20 mouse cellular contexts compared by ENCODE assay signal in genomic region chr17:29058487-29058886, GRCm38 (mm10). TPM values are rescaled to one million over a fixed set of nuclear protein-coding genes. Genes with fewer than 3 reads are reported as not detected.
DNase-seq lines count a peak whose midpoint lies in the region; ATAC-seq and TF ChIP-seq lines count a peak whose summit lies in the region.
"Had no signal": no experiment of that assay in that cellular context is flagged by ENCODE, and none has a peak within 500 bp of the region (broad histone marks: within the 10 kb centered on the region; RNA-seq: fewer than 3 reads in every experiment).

No protein-coding gene starts in this region.

- no peak overlapping the region for H3K27ac ChIP-seq in heart, embryonic 11.5 days (ENCODE audit: low read depth, low read length)
- H3K27ac ChIP-seq in liver, postnatal 0 days (ENCODE audit: low read depth), result peak overlapping the region; percentile 44; the same call in 1 of the 2 replicates
- no peak overlapping the region for H3K27ac ChIP-seq in liver, embryonic 12.5 days
- no peak overlapping the region; the same call in 1 of the 2 replicates for H3K27ac ChIP-seq in ES-E14 (ENCODE audit: insufficient read depth, low read depth, low read length, poor library complexity, severe bottlenecking)
- 0 out of 2 replicates have a peak overlapping the region, but pooled peaks have one; percentile 11 for H3K27ac ChIP-seq in limb, embryonic 10.5 days
- H3K27ac ChIP-seq in layer of hippocampus, adult 2 months, result no peak overlapping the region
- H3K27ac ChIP-seq: kidney, embryonic 15.5 days; midbrain, embryonic 12.5 days had no signal

- 74% methylated on average over 8 of the region's 8 CpGs for WGBS in heart, embryonic 11.5 days (ENCODE audit: insufficient replicate concordance)
- 53% methylated on average over 8 of the region's 8 CpGs for WGBS in liver, postnatal 0 days (ENCODE audit: insufficient replicate concordance)
- WGBS in liver, embryonic 12.5 days (ENCODE audit: insufficient replicate concordance), result 61% methylated on average over 8 of the region's 8 CpGs
- 86% methylated on average over 8 of the region's 8 CpGs for WGBS in limb, embryonic 10.5 days

- H3K4me3 ChIP-seq in heart, embryonic 11.5 days (ENCODE audit: low read depth, low read length), result no peak overlapping the region
- no peak overlapping the region for H3K4me3 ChIP-seq in liver, postnatal 0 days (ENCODE audit: low read depth, low read length)
- H3K4me3 ChIP-seq in liver, embryonic 12.5 days, result no peak overlapping the region
- H3K4me3 ChIP-seq in ES-E14 (ENCODE audit: insufficient read depth in 1 of 2, low read depth in 1 of 2, low read length in 2 of 2, poor library complexity in 1 of 2, severe bottlenecking in 1 of 2), result peak overlapping the region in 1 of 2 experiments; percentile 37; a peak in 1 of 4 replicates
- H3K4me3 ChIP-seq in limb, embryonic 10.5 days, result no peak overlapping the region
- H3K4me3 ChIP-seq in layer of hippocampus, adult 2 months, result no peak overlapping the region
- H3K4me3 ChIP-seq: hindbrain, embryonic 10.5 days; kidney, embryonic 15.5 days; left cerebral cortex, adult 2 months; limb, embryonic 15.5 days; midbrain, embryonic 12.5 days had no signal

- no peaks in the 10 kb centered on the region for H3K27me3 ChIP-seq in heart, embryonic 11.5 days (ENCODE audit: control insufficient read depth, insufficient read depth, low read length)
- no peaks in the 10 kb centered on the region for H3K27me3 ChIP-seq in liver, postnatal 0 days (ENCODE audit: insufficient read depth, low read length)
- H3K27me3 ChIP-seq in liver, embryonic 12.5 days (replicated peaks), result no peaks in the 10 kb centered on the region; the same call in 1 of the 2 replicates
- 0 out of 2 replicates have a peak, but pooled peaks cover 2% of the 10 kb centered on the region for H3K27me3 ChIP-seq in limb, embryonic 10.5 days (ENCODE audit: low read depth, poor library complexity, severe bottlenecking)
- H3K27me3 ChIP-seq: kidney, embryonic 15.5 days; limb, embryonic 15.5 days; midbrain, embryonic 12.5 days had no signal

- in situ Hi-C loops in ES-E14 (cut with MboI; ENCODE audit: low sequenced_read_pairs in 2 of 2, unreplicated experiment in 2 of 2), result no loop called here

- H3K4me2 ChIP-seq in heart, embryonic 11.5 days, result no peak overlapping the region
- H3K4me2 ChIP-seq in liver, postnatal 0 days (ENCODE audit: low read depth, low read length), result peak overlapping the region; percentile 15; the same call in 1 of the 2 replicates
- no peak overlapping the region for H3K4me2 ChIP-seq in liver, embryonic 12.5 days
- H3K4me2 ChIP-seq: kidney, embryonic 15.5 days; limb, embryonic 15.5 days; midbrain, embryonic 12.5 days had no signal

- H3K9me3 ChIP-seq in heart, embryonic 11.5 days (replicated peaks; ENCODE audit: control insufficient read depth, low read length), result no peaks in the 10 kb centered on the region
- H3K9me3 ChIP-seq in liver, postnatal 0 days (ENCODE audit: low read length), result no peaks in the 10 kb centered on the region
- H3K9me3 ChIP-seq in liver, embryonic 12.5 days (replicated peaks), result no peaks in the 10 kb centered on the region
- no peaks in the 10 kb centered on the region for H3K9me3 ChIP-seq in ES-E14 (ENCODE audit: control insufficient read depth, insufficient read depth, low read depth, low read length)
- no peaks in the 10 kb centered on the region for H3K9me3 ChIP-seq in limb, embryonic 10.5 days (replicated peaks)
- H3K9me3 ChIP-seq: hindbrain, embryonic 10.5 days; kidney, embryonic 15.5 days; limb, embryonic 15.5 days; midbrain, embryonic 12.5 days had no signal

- TF ChIP-seq EP300 in liver, postnatal 0 days (IDR thresholded peaks at IDR 0.05; ENCODE audit: low read depth), result no peak

- no peak for ATAC-seq in heart, embryonic 11.5 days (replicated peaks; ENCODE audit: insufficient number of reproducible peaks, low FRiP score, low TSS enrichment)
- ATAC-seq in liver, postnatal 0 days, result no peak
- ATAC-seq in liver, embryonic 12.5 days, result no peak
- ATAC-seq: forebrain, embryonic 14.5 days; intestine, postnatal 0 days had no signal

- no peaks in the 10 kb centered on the region for H3K36me3 ChIP-seq in heart, embryonic 11.5 days (ENCODE audit: control insufficient read depth, insufficient read depth, low read length)
- H3K36me3 ChIP-seq in liver, postnatal 0 days (replicated peaks; ENCODE audit: insufficient read depth, low read length), result no peaks in the 10 kb centered on the region
- no peaks in the 10 kb centered on the region for H3K36me3 ChIP-seq in liver, embryonic 12.5 days
- 0 out of 2 replicates have a peak, but pooled peaks cover 2% of the 10 kb centered on the region for H3K36me3 ChIP-seq in ES-E14 (ENCODE audit: control insufficient read depth, insufficient read depth, low read length, poor library complexity, severe bottlenecking)
- H3K36me3 ChIP-seq in limb, embryonic 10.5 days, result peaks cover 3% of the 10 kb centered on the region; the same call in 1 of the 2 replicates
- H3K36me3 ChIP-seq: hindbrain, embryonic 10.5 days; kidney, embryonic 15.5 days; limb, embryonic 15.5 days; midbrain, embryonic 12.5 days had no signal

- 0 out of 2 replicates have a peak overlapping the region, but pooled peaks have one; percentile 16 for H3K9ac ChIP-seq in heart, embryonic 11.5 days (ENCODE audit: low read depth, low read length)
- no peak overlapping the region for H3K9ac ChIP-seq in liver, postnatal 0 days (replicated peaks)
- no peak overlapping the region for H3K9ac ChIP-seq in liver, embryonic 12.5 days
- H3K9ac ChIP-seq in ES-E14 (ENCODE audit: insufficient read depth, low read depth, low read length, poor library complexity, severe bottlenecking), result peak overlapping the region; percentile 8; the same call in 1 of the 2 replicates
- H3K9ac ChIP-seq: kidney, embryonic 15.5 days; limb, embryonic 15.5 days; midbrain, embryonic 12.5 days had no signal

- no peak for DNase-seq in heart, postnatal 10 days
- no peak for DNase-seq in liver, postnatal 0 days
- DNase-seq in ES-E14 (ENCODE audit: low read depth, low spot score), result no peak
- no peak for DNase-seq in limb, embryonic 10.5 days (ENCODE audit: low spot score)
- no peak for DNase-seq in layer of hippocampus, adult 2 months (ENCODE audit: low spot score in 2 of 2)
- DNase-seq: cerebellum, adult 18-20 months; embryo, embryonic 11 days; retina, postnatal 1 day; right cerebral cortex, postnatal 25 days; spleen, adult 18-20 months had no signal

- intact Hi-C loops in heart, postnatal 10 days (cut with DNase I), result loop anchor here (10.0 kb wide), 1 partner anchor 306 kb away; the partner anchor contains the start of gene Fgd2

- peaks cover 28% of the 10 kb centered on the region for H3K4me1 ChIP-seq in heart, embryonic 11.5 days (ENCODE audit: control insufficient read depth, insufficient read depth, low read length)
- peaks cover 31% of the 10 kb centered on the region for H3K4me1 ChIP-seq in liver, postnatal 0 days (ENCODE audit: insufficient read depth)
- H3K4me1 ChIP-seq in liver, embryonic 12.5 days, result peaks cover 27% of the 10 kb centered on the region
- H3K4me1 ChIP-seq in ES-E14 (ENCODE audit: control insufficient read depth in 2 of 2, insufficient read depth in 2 of 2, low read length in 2 of 2, poor library complexity in 1 of 2), result peaks cover 16 to 48% of the 10 kb centered on the region in 2 experiments
- peaks cover 49% of the 10 kb centered on the region for H3K4me1 ChIP-seq in limb, embryonic 10.5 days

- no peak for TF ChIP-seq CTCF in liver, postnatal 0 days (IDR thresholded peaks at IDR 0.05; ENCODE audit: low read depth)
- TF ChIP-seq CTCF in layer of hippocampus, adult 2 months (conservative IDR thresholded peaks at IDR 0.05), result no peak

TF ChIP-seq in ES-E14, 5 proteins besides CTCF, POLR2A, EP300 and RAD21 (continues in another document):
- no peak for TF ChIP-seq ZNF384 (IDR thresholded peaks at IDR 0.05; ENCODE audit: low read depth, low read length)
- no peak for TF ChIP-seq MAFK (IDR thresholded peaks at IDR 0.05; ENCODE audit: insufficient read depth, low read depth, low read length)
- no peak for TF ChIP-seq CHD2 (IDR thresholded peaks at IDR 0.05; ENCODE audit: low read depth, low read length)

RNA-seq across cellular contexts. Expression of gene Srsf3, which starts 26.1 kb away (rescaled TPM):
- polyA plus RNA-seq in heart, embryonic 11.5 days (2014; fragmentation: Nextera tagmentation; extraction: Ambion mirVana), result 420 and 433 TPM in 2 replicates
- 100 to 1,000 TPM; 152 to 159 TPM for total RNA-seq in heart, postnatal 10 days (2021)
- polyA plus RNA-seq in liver, postnatal 0 days (2015; fragmentation: Nextera tagmentation; extraction: Ambion mirVana), result 163 and 166 TPM in 2 replicates
- 372 and 377 TPM in 2 replicates for polyA plus RNA-seq in liver, embryonic 12.5 days (2016; fragmentation: Nextera tagmentation; extraction: Ambion mirVana)
- total RNA-seq in ES-E14 (2012; rRNA removed), result 317 and 391 TPM in 2 replicates
- 820 and 832 TPM in 2 replicates for polyA plus RNA-seq in limb, embryonic 10.5 days (2016; fragmentation: Nextera tagmentation; extraction: Ambion mirVana)
- 100 to 1,000 TPM; 125 to 130 TPM for total RNA-seq in layer of hippocampus, adult 2 months (2021)

RNA-seq across cellular contexts. Expression of gene Cdkn1a, which starts 32.3 kb away (rescaled TPM):
- 39.3 TPM in 2 replicates for polyA plus RNA-seq in heart, embryonic 11.5 days (2014; fragmentation: Nextera tagmentation; extraction: Ambion mirVana)
- total RNA-seq in heart, postnatal 10 days (2021), result 100 to 1,000 TPM in 1 of 2 experiments, 10 to 100 TPM in 1; 46.2 to 180 TPM
- polyA plus RNA-seq in liver, postnatal 0 days (2015; fragmentation: Nextera tagmentation; extraction: Ambion mirVana), result 42.4 and 58.1 TPM in 2 replicates
- polyA plus RNA-seq in liver, embryonic 12.5 days (2016; fragmentation: Nextera tagmentation; extraction: Ambion mirVana), result 8.3 and 9.6 TPM in 2 replicates
- 17.8 and 32.3 TPM in 2 replicates for total RNA-seq in ES-E14 (2012; rRNA removed)
- 22.2 and 28.8 TPM in 2 replicates for polyA plus RNA-seq in limb, embryonic 10.5 days (2016; fragmentation: Nextera tagmentation; extraction: Ambion mirVana)
- total RNA-seq in layer of hippocampus, adult 2 months (2021), result 10 to 100 TPM in 1 of 2 experiments, 1 to 10 TPM in 1; 8.2 to 14.5 TPM

RNA-seq across cellular contexts. Expression of gene Stk38, which starts 50.7 kb away (rescaled TPM):
- polyA plus RNA-seq in heart, embryonic 11.5 days (2014; fragmentation: Nextera tagmentation; extraction: Ambion mirVana), result 92.7 and 98.4 TPM in 2 replicates
- 10 to 100 TPM; 53.0 to 57.2 TPM for total RNA-seq in heart, postnatal 10 days (2021)
- 32.6 and 34.5 TPM in 2 replicates for polyA plus RNA-seq in liver, postnatal 0 days (2015; fragmentation: Nextera tagmentation; extraction: Ambion mirVana)
- polyA plus RNA-seq in liver, embryonic 12.5 days (2016; fragmentation: Nextera tagmentation; extraction: Ambion mirVana), result 56.7 and 58.2 TPM in 2 replicates
- 78.0 and 85.7 TPM in 2 replicates for total RNA-seq in ES-E14 (2012; rRNA removed)
- polyA plus RNA-seq in limb, embryonic 10.5 days (2016; fragmentation: Nextera tagmentation; extraction: Ambion mirVana), result 116 and 131 TPM in 2 replicates
- 10 to 100 TPM; 50.4 to 65.6 TPM for total RNA-seq in layer of hippocampus, adult 2 months (2021)

RNA-seq across cellular contexts. Expression of gene Rab44, which starts 55.5 kb away (rescaled TPM):
- polyA plus RNA-seq in heart, embryonic 11.5 days (2014; fragmentation: Nextera tagmentation; extraction: Ambion mirVana), result 0.20 TPM in 1 of 2 replicates, not detected in the other
- under 1 TPM; 0.34 to 0.87 TPM for total RNA-seq in heart, postnatal 10 days (2021)
- 5.4 and 6.3 TPM in 2 replicates for polyA plus RNA-seq in liver, postnatal 0 days (2015; fragmentation: Nextera tagmentation; extraction: Ambion mirVana)
- 5.0 and 5.4 TPM in 2 replicates for polyA plus RNA-seq in liver, embryonic 12.5 days (2016; fragmentation: Nextera tagmentation; extraction: Ambion mirVana)
- total RNA-seq in ES-E14 (2012; rRNA removed), result 0.31 and 0.85 TPM in 2 replicates
- 0.11 and 0.26 TPM in 2 replicates for polyA plus RNA-seq in limb, embryonic 10.5 days (2016; fragmentation: Nextera tagmentation; extraction: Ambion mirVana)
- total RNA-seq in layer of hippocampus, adult 2 months (2021), result under 1 TPM in 1 of 2 experiments, not detected in 1; 0.17 TPM
- polyA plus RNA-seq: forebrain, embryonic 14.5 days; hindbrain, embryonic 10.5 days; testis, adult 2 months had no signal

Comparison
In these comparisons a context has a peak if more than half of its experiments do, and no peak if none do; other contexts are left out.
1. H3K27ac ChIP-seq: peak in liver, postnatal 0 days (single experiment) and limb, embryonic 10.5 days (single experiment); none in heart, embryonic 11.5 days (single experiment), liver, embryonic 12.5 days (single experiment), ES-E14 (single experiment) and layer of hippocampus, adult 2 months (single experiment).
2. H3K9ac ChIP-seq: peak in heart, embryonic 11.5 days (single experiment) and ES-E14 (single experiment); none in liver, postnatal 0 days (single experiment) and liver, embryonic 12.5 days (single experiment).